Mouse (Mus musculus) thymus, adult 2 months (tissue): ENCODE measurements around the gene Slc1a7.

Experiments
- CTCF ChIP-seq: fragments of 200-500 bp; IDR thresholded peaks from 2 replicates; pipeline ENCODE4 v1.5.1; 2012; ENCODE audit warnings: mild to moderate bottlenecking, control low read depth, low read length, moderate library complexity, borderline replicate concordance; ENCODE audit not compliant: control insufficient read depth, poor library complexity, insufficient read depth; ENCODE audit errors: extremely low read depth
- POLR2A ChIP-seq: fragments of 200-500 bp; IDR thresholded peaks from 2 replicates; pipeline ENCODE4 v1.6.1; 2012; ENCODE audit warnings: mild to moderate bottlenecking, low read length, control low read depth, moderate library complexity; ENCODE audit not compliant: control insufficient read depth, poor library complexity, insufficient read depth; ENCODE audit errors: extremely low read depth

DNA sequence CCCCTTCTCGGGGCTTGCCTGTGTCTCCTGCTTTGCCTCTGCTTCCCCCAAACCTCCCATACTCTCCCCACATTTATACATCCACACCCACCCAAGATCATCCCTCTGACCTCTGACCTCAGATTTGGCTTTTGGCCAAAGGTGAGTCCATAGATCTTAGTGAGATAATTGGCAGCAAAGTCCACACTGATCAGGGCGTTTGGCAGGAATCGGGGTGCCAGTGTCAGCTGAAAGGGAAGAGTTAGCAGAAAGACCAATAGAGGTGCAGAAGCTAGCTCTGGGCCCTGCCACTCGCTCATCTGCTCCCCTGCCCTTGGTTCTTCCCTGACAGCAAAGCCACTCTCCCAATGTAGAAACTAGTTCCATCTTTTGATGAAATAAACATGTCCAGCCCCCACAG, 55.1 kb downstream of the Slc1a7 start:
- TF ChIP-seq CTCF (no peak), POLR2A (no peak)
